Comparison of ENCODE assay signal across 24 mouse cellular contexts in genomic region chr1:72769428-72769827, GRCm38 (mm10). TPM values are rescaled to one million over a fixed set of nuclear protein-coding genes. Genes with fewer than 3 reads are reported as not detected.
DNase-seq lines count a peak whose midpoint lies in the region; ATAC-seq and TF ChIP-seq lines count a peak whose summit lies in the region.
"Had no signal": no experiment of that assay in that cellular context is flagged by ENCODE, and none has a peak within 500 bp of the region (broad histone marks: within the 10 kb centered on the region; RNA-seq: fewer than 3 reads in every experiment).

No protein-coding gene starts in this region.

- no peak overlapping the region for H3K9ac ChIP-seq in liver, embryonic 15.5 days
- H3K9ac ChIP-seq in liver, embryonic 12.5 days: no peak overlapping the region
- H3K9ac ChIP-seq in liver, postnatal 0 days (replicated peaks): peak overlapping the region; percentile 26; the same call in 1 of the 2 replicates
- H3K9ac ChIP-seq in stomach, postnatal 0 days (ENCODE audit: low read length): no peak overlapping the region
- H3K9ac ChIP-seq: embryonic facial prominence, embryonic 13.5 days; embryonic facial prominence, embryonic 15.5 days; forebrain, embryonic 12.5 days had no signal

- peak; percentile 33 for DNase-seq in liver, postnatal 0 days
- no peak for DNase-seq in stomach, postnatal 0 days (ENCODE audit: low spot score)
- no peak for DNase-seq in gastrocnemius, adult 18-20 months (ENCODE audit: low spot score)
- DNase-seq: adrenal gland, adult 2 months; adrenal gland, postnatal 10 days; adrenal gland, postnatal 25 days; cerebellum, adult 11 months; cerebellum, adult 18-20 months; cerebellum, adult 8-10 months; cerebellum, adult 9-11 months; cerebellum, postnatal 14 days; cerebellum, postnatal 36 days; embryo, embryonic 11 days had no signal

- peak; percentile 44; the same call in 1 of the 2 replicates for ATAC-seq in liver, embryonic 15.5 days (ENCODE audit: insufficient read depth)
- no peak for ATAC-seq in liver, embryonic 12.5 days
- ATAC-seq in liver, postnatal 0 days: peak; percentile 75
- ATAC-seq in stomach, postnatal 0 days (ENCODE audit: low FRiP score, low TSS enrichment): peak; percentile 72
- ATAC-seq: forebrain, embryonic 14.5 days; forebrain, embryonic 16.5 days had no signal

- no peaks in the 10 kb centered on the region for H3K36me3 ChIP-seq in liver, embryonic 15.5 days (replicated peaks)
- H3K36me3 ChIP-seq in liver, embryonic 12.5 days: no peaks in the 10 kb centered on the region
- no peaks in the 10 kb centered on the region for H3K36me3 ChIP-seq in liver, postnatal 0 days (replicated peaks; ENCODE audit: insufficient read depth, low read length)
- H3K36me3 ChIP-seq in stomach, postnatal 0 days (ENCODE audit: control insufficient read depth, insufficient read depth, low read length): no peaks in the 10 kb centered on the region
- H3K36me3 ChIP-seq: embryonic facial prominence, embryonic 13.5 days; embryonic facial prominence, embryonic 15.5 days; forebrain, embryonic 10.5 days; forebrain, embryonic 12.5 days had no signal

- no peaks in the 10 kb centered on the region for H3K4me1 ChIP-seq in liver, embryonic 15.5 days (replicated peaks)
- H3K4me1 ChIP-seq in liver, embryonic 12.5 days: no peaks in the 10 kb centered on the region
- peaks cover 6% of the 10 kb centered on the region for H3K4me1 ChIP-seq in liver, postnatal 0 days (ENCODE audit: insufficient read depth)
- no peaks in the 10 kb centered on the region; the same call in 1 of the 2 replicates for H3K4me1 ChIP-seq in stomach, postnatal 0 days (replicated peaks; ENCODE audit: control insufficient read depth, insufficient read depth)

- TF ChIP-seq CTCF in liver, postnatal 0 days (IDR thresholded peaks at IDR 0.05; ENCODE audit: low read depth): no peak
- TF ChIP-seq CTCF in stomach, postnatal 0 days (IDR thresholded peaks at IDR 0.05; ENCODE audit: low read depth): no peak

- H3K27ac ChIP-seq in liver, embryonic 15.5 days (replicated peaks): peak overlapping the region; percentile 6; the same call in 1 of the 2 replicates
- H3K27ac ChIP-seq in liver, embryonic 12.5 days: no peak overlapping the region
- H3K27ac ChIP-seq in liver, postnatal 0 days (ENCODE audit: low read depth): peak overlapping the region; percentile 94
- no peak overlapping the region for H3K27ac ChIP-seq in stomach, postnatal 0 days (replicated peaks)
- H3K27ac ChIP-seq: embryonic facial prominence, embryonic 13.5 days; embryonic facial prominence, embryonic 15.5 days; forebrain, embryonic 10.5 days; forebrain, embryonic 12.5 days had no signal

- no peak overlapping the region for H3K4me2 ChIP-seq in liver, embryonic 15.5 days
- H3K4me2 ChIP-seq in liver, embryonic 12.5 days: no peak overlapping the region
- peak overlapping the region; percentile 26; the same call in 1 of the 2 replicates for H3K4me2 ChIP-seq in liver, postnatal 0 days (ENCODE audit: low read depth, low read length)
- H3K4me2 ChIP-seq in stomach, postnatal 0 days (replicated peaks; ENCODE audit: low read depth): no peak overlapping the region
- H3K4me2 ChIP-seq: embryonic facial prominence, embryonic 13.5 days; embryonic facial prominence, embryonic 15.5 days; forebrain, embryonic 12.5 days had no signal

- 60% methylated on average over 7 of the region's 7 CpGs for WGBS in liver, embryonic 15.5 days (ENCODE audit: insufficient replicate concordance)
- 72% methylated on average over 7 of the region's 7 CpGs for WGBS in liver, embryonic 12.5 days (ENCODE audit: insufficient replicate concordance)
- 57% methylated on average over 7 of the region's 7 CpGs for WGBS in liver, postnatal 0 days (ENCODE audit: insufficient replicate concordance)
- 67% methylated on average over 7 of the region's 7 CpGs for WGBS in stomach, postnatal 0 days

- peak; percentile 45 for TF ChIP-seq EP300 in liver, postnatal 0 days (IDR thresholded peaks at IDR 0.05; ENCODE audit: low read depth)
- TF ChIP-seq EP300 in stomach, postnatal 0 days (optimal IDR thresholded peaks at IDR 0.05): no peak

- H3K9me3 ChIP-seq in liver, embryonic 15.5 days (replicated peaks): no peaks in the 10 kb centered on the region
- no peaks in the 10 kb centered on the region for H3K9me3 ChIP-seq in liver, embryonic 12.5 days (replicated peaks)
- no peaks in the 10 kb centered on the region for H3K9me3 ChIP-seq in liver, postnatal 0 days (ENCODE audit: low read length)
- no peaks in the 10 kb centered on the region for H3K9me3 ChIP-seq in stomach, postnatal 0 days (ENCODE audit: control insufficient read depth, low read length)
- H3K9me3 ChIP-seq: embryonic facial prominence, embryonic 13.5 days; embryonic facial prominence, embryonic 15.5 days; forebrain, embryonic 10.5 days; forebrain, embryonic 12.5 days had no signal

- H3K4me3 ChIP-seq in liver, embryonic 15.5 days (replicated peaks): no peak overlapping the region
- no peak overlapping the region for H3K4me3 ChIP-seq in liver, embryonic 12.5 days
- H3K4me3 ChIP-seq in liver, postnatal 0 days (ENCODE audit: low read depth, low read length): no peak overlapping the region
- no peak overlapping the region for H3K4me3 ChIP-seq in stomach, postnatal 0 days (ENCODE audit: low read depth, low read length)
- H3K4me3 ChIP-seq: embryonic facial prominence, embryonic 13.5 days; embryonic facial prominence, embryonic 15.5 days; erythroblast, embryonic 14.5 days; forebrain, embryonic 10.5 days; forebrain, embryonic 12.5 days had no signal

- no peaks in the 10 kb centered on the region for H3K27me3 ChIP-seq in liver, embryonic 15.5 days
- H3K27me3 ChIP-seq in liver, embryonic 12.5 days (replicated peaks): no peaks in the 10 kb centered on the region
- H3K27me3 ChIP-seq in liver, postnatal 0 days (ENCODE audit: insufficient read depth, low read length): no peaks in the 10 kb centered on the region
- H3K27me3 ChIP-seq in stomach, postnatal 0 days (ENCODE audit: control insufficient read depth, insufficient read depth, low read length): no peaks in the 10 kb centered on the region
- H3K27me3 ChIP-seq: embryonic facial prominence, embryonic 13.5 days; embryonic facial prominence, embryonic 15.5 days; forebrain, embryonic 12.5 days had no signal

RNA-seq across cellular contexts. Expression of gene Igfbp2, which starts 54.9 kb away (rescaled TPM):
- polyA plus RNA-seq in liver, embryonic 15.5 days (2015; fragmentation: Nextera tagmentation; extraction: Ambion mirVana): 8.7 and 16.4 TPM in 2 replicates
- 12.4 and 14.3 TPM in 2 replicates for polyA plus RNA-seq in liver, embryonic 12.5 days (2016; fragmentation: Nextera tagmentation; extraction: Ambion mirVana)
- 3,364 and 3,428 TPM in 2 replicates for polyA plus RNA-seq in liver, postnatal 0 days (2015; fragmentation: Nextera tagmentation; extraction: Ambion mirVana)
- 304 and 499 TPM in 2 replicates for polyA plus RNA-seq in stomach, postnatal 0 days (2015; fragmentation: Nextera tagmentation; extraction: Ambion mirVana)
- total RNA-seq in gastrocnemius, adult 18-20 months (2021): under 1 TPM; 0.28 to 0.62 TPM
- total RNA-seq: common myeloid progenitor, adult 5-6 weeks; MEL had no signal

RNA-seq across cellular contexts. Expression of gene Rpl37a, which starts 58.3 kb away (rescaled TPM):
- 659 and 813 TPM in 2 replicates for polyA plus RNA-seq in liver, embryonic 15.5 days (2015; fragmentation: Nextera tagmentation; extraction: Ambion mirVana)
- 1,480 and 1,497 TPM in 2 replicates for polyA plus RNA-seq in liver, embryonic 12.5 days (2016; fragmentation: Nextera tagmentation; extraction: Ambion mirVana)
- polyA plus RNA-seq in liver, postnatal 0 days (2015; fragmentation: Nextera tagmentation; extraction: Ambion mirVana): 1,210 and 1,257 TPM in 2 replicates
- polyA plus RNA-seq in stomach, postnatal 0 days (2015; fragmentation: Nextera tagmentation; extraction: Ambion mirVana): 2,096 and 2,231 TPM in 2 replicates
- total RNA-seq in gastrocnemius, adult 18-20 months (2021): 100 to 1,000 TPM; 566 to 581 TPM

Comparison
In these comparisons a context has a peak if more than half of its experiments do, and no peak if none do; other contexts are left out.
1. H3K27ac ChIP-seq: peak in liver, embryonic 15.5 days (single experiment) and liver, postnatal 0 days (single experiment); none in liver, embryonic 12.5 days (single experiment) and stomach, postnatal 0 days (single experiment).
2. RNA of gene Igfbp2, which starts 54.9 kb away (polyA plus RNA-seq): 3,364 to 3,428 TPM in liver, postnatal 0 days and 304 to 499 TPM in stomach, postnatal 0 days; 12.4 to 14.3 TPM in liver, embryonic 12.5 days and 8.7 to 16.4 TPM in liver, embryonic 15.5 days; every median in the first group is over 10 times any median in the second.